Mouse (Mus musculus) layer of hippocampus, postnatal 25 days (tissue): Measurements from ENCODE around the gene Fbxo11. TPM values are rescaled to one million over a fixed set of nuclear protein-coding genes. Genes with fewer than 3 reads are reported as not detected.

Experiments
- DNase-seq, 2 experiments: peaks; one replicate each; pipeline ENCODE4 v3.0.0; 2022; ENCODE audit warnings: mixed read lengths in 2 of 2, low spot score in 1 of 2; ENCODE audit errors: extremely low spot score in 1 of 2
- total RNA-seq, 2 experiments: library from RNA; stranded (reverse); gene quantifications; 2 replicates each; pipeline ENCODE4 v1.2.3; 2021

Gene Fbxo11
- total RNA-seq, 2 experiments from 2014 or later = 117 to 119 TPM

- DNase-seq = no peak
Measured at GRCm38 (mm10) chr17:88068024-88068719, 3.1 kb upstream of the Fbxo11 start.

GRCm38 (mm10) chr17:88067202-88067901 is 2.3 kb upstream of the Fbxo11 start:
- DNase-seq = no peak

- DNase-seq = no peak
Measured at GRCm38 (mm10) chr17:88066799-88067198, 1.7 kb upstream of the Fbxo11 start.

GRCm38 (mm10) chr17:88065801-88066646 is 933 bp upstream of the Fbxo11 start:
- DNase-seq = peak; percentile 66 to 74

GRCm38 (mm10) chr17:88064347-88065030 is 602 bp downstream of the Fbxo11 start:
- peak; percentile 41 to 65 for DNase-seq

- DNase-seq = peak; percentile 56 to 69
Measured at GRCm38 (mm10) chr17:88063980-88064346, 1.1 kb downstream of the Fbxo11 start.

- no peak for DNase-seq
Measured at GRCm38 (mm10) chr17:88062860-88063580, 2.1 kb downstream of the Fbxo11 start.

GRCm38 (mm10) chr17:88061942-88062341 is 3.1 kb downstream of the Fbxo11 start:
- DNase-seq = no peak

GRCm38 (mm10) chr17:88058280-88058679 is 6.8 kb downstream of the Fbxo11 start:
- DNase-seq = no peak

GRCm38 (mm10) chr17:88057846-88058245 is 7.2 kb downstream of the Fbxo11 start:
- DNase-seq = no peak

GRCm38 (mm10) chr17:88051679-88052078 is 13.4 kb downstream of the Fbxo11 start:
- DNase-seq = no peak

- no peak for DNase-seq
Measured at GRCm38 (mm10) chr17:88050892-88051291, 14.2 kb downstream of the Fbxo11 start.

GRCm38 (mm10) chr17:88050318-88050717 is 14.8 kb downstream of the Fbxo11 start:
- DNase-seq = no peak

GRCm38 (mm10) chr17:88042099-88043086 is 22.7 kb downstream of the Fbxo11 start:
- no peak for DNase-seq

- DNase-seq = no peak
Measured at GRCm38 (mm10) chr17:88040810-88041209, 24.3 kb downstream of the Fbxo11 start.

- DNase-seq = no peak
Measured at GRCm38 (mm10) chr17:88034418-88034817, 30.7 kb downstream of the Fbxo11 start.

- no peak for DNase-seq
Measured at GRCm38 (mm10) chr17:88031755-88032154, 33.3 kb downstream of the Fbxo11 start.

GRCm38 (mm10) chr17:88029194-88029970 is 35.7 kb downstream of the Fbxo11 start:
- no peak for DNase-seq
